9 mouse cellular contexts compared by ENCODE assay signal in genomic region chr7:35729621-35730031, GRCm38 (mm10). TPM values are rescaled to one million over a fixed set of nuclear protein-coding genes. Genes with fewer than 3 reads are reported as not detected.
DNase-seq lines count a peak whose midpoint lies in the region; ATAC-seq lines count a peak whose summit lies in the region.
"Had no signal": no experiment of that assay in that cellular context is flagged by ENCODE, and none has a peak within 500 bp of the region (broad histone marks: within the 10 kb centered on the region; RNA-seq: fewer than 3 reads in every experiment).

No protein-coding gene starts in this region.

- H3K9ac ChIP-seq in heart, embryonic 12.5 days: no peak overlapping the region
- no peak overlapping the region for H3K9ac ChIP-seq in heart, embryonic 11.5 days (ENCODE audit: low read depth, low read length)

- DNase-seq in Muller cell, postnatal 12 days (ENCODE audit: inconsistent ontology term): peak; percentile 61
- DNase-seq in heart, postnatal 4 days: peak; percentile 33
- DNase-seq in right cerebral cortex, postnatal 4 days: peak; percentile 29
- no peak for DNase-seq in ovary, adult 18-20 months (ENCODE audit: low spot score)
- DNase-seq in spleen, postnatal 14 days (ENCODE audit: low spot score in 2 of 2): no peak
- DNase-seq: cerebellum, postnatal 25 days had no signal

- 61% methylated on average over 9 of the region's 9 CpGs for WGBS in heart, embryonic 12.5 days
- WGBS in heart, embryonic 11.5 days (ENCODE audit: insufficient replicate concordance): 68% methylated on average over 9 of the region's 9 CpGs

- no peaks in the 10 kb centered on the region for H3K4me1 ChIP-seq in heart, embryonic 12.5 days (replicated peaks)
- H3K4me1 ChIP-seq in heart, embryonic 11.5 days (ENCODE audit: control insufficient read depth, insufficient read depth, low read length): no peaks in the 10 kb centered on the region; the same call in 1 of the 2 replicates

- no peak overlapping the region for H3K27ac ChIP-seq in heart, embryonic 12.5 days (ENCODE audit: poor library complexity, severe bottlenecking)
- H3K27ac ChIP-seq in heart, embryonic 11.5 days (ENCODE audit: low read depth, low read length): no peak overlapping the region

- peak; percentile 39; the same call in 1 of the 2 replicates for ATAC-seq in heart, embryonic 12.5 days (ENCODE audit: insufficient number of reproducible peaks, low FRiP score)
- ATAC-seq in heart, embryonic 11.5 days (replicated peaks; ENCODE audit: insufficient number of reproducible peaks, low FRiP score, low TSS enrichment): no peak
- no peak for ATAC-seq in megakaryocyte-erythroid progenitor cell, adult 5-6 weeks (replicated peaks; ENCODE audit: low FRiP score, low TSS enrichment, poor library complexity, severe bottlenecking)

- H3K4me3 ChIP-seq in heart, embryonic 12.5 days: no peak overlapping the region
- H3K4me3 ChIP-seq in heart, embryonic 11.5 days (ENCODE audit: low read depth, low read length): no peak overlapping the region

- H3K9me3 ChIP-seq in heart, embryonic 12.5 days (replicated peaks): 0 out of 2 replicates have a peak, but pooled peaks cover 3% of the 10 kb centered on the region
- H3K9me3 ChIP-seq in heart, embryonic 11.5 days (replicated peaks; ENCODE audit: control insufficient read depth, low read length): no peaks in the 10 kb centered on the region

- no peaks in the 10 kb centered on the region for H3K27me3 ChIP-seq in heart, embryonic 12.5 days (replicated peaks)
- H3K27me3 ChIP-seq in heart, embryonic 11.5 days (ENCODE audit: control insufficient read depth, insufficient read depth, low read length): no peaks in the 10 kb centered on the region

- peaks cover 29% of the 10 kb centered on the region for H3K36me3 ChIP-seq in heart, embryonic 12.5 days
- peaks cover 10% of the 10 kb centered on the region; the same call in 1 of the 2 replicates for H3K36me3 ChIP-seq in heart, embryonic 11.5 days (ENCODE audit: control insufficient read depth, insufficient read depth, low read length)

- H3K4me2 ChIP-seq in heart, embryonic 12.5 days: no peak overlapping the region
- H3K4me2 ChIP-seq in heart, embryonic 11.5 days: no peak overlapping the region

RNA-seq across cellular contexts. Expression of gene Dpy19l3, which starts 24.6 kb away (rescaled TPM):
- polyA plus RNA-seq in heart, embryonic 12.5 days (2016; fragmentation: Nextera tagmentation; extraction: Ambion mirVana): 12.2 and 14.2 TPM in 2 replicates
- 15.9 and 17.9 TPM in 2 replicates for polyA plus RNA-seq in heart, embryonic 11.5 days (2014; fragmentation: Nextera tagmentation; extraction: Ambion mirVana)
- 10 to 100 TPM; 10.3 to 11.9 TPM for total RNA-seq in heart, postnatal 4 days (2021)
- total RNA-seq in megakaryocyte-erythroid progenitor cell, adult 5-6 weeks (2014; fragmentation: Nextera tagmentation): 12.3 and 15.0 TPM in 2 replicates
- total RNA-seq in megakaryocyte-erythroid progenitor cell, adult 5-6 weeks (2017): 8.1 and 11.0 TPM in 2 replicates

Comparison
In these comparisons a context has a peak if more than half of its experiments do, and no peak if none do; other contexts are left out.
1. DNase-seq: peak in Muller cell, postnatal 12 days (single experiment), heart, postnatal 4 days (single experiment) and right cerebral cortex, postnatal 4 days (single experiment); none in ovary, adult 18-20 months (single experiment) and spleen, postnatal 14 days (0 of 2).